Mouse (Mus musculus) heart, embryonic 16.5 days (tissue): ENCODE results near the gene Clvs2. TPM values are rescaled to one million over a fixed set of nuclear protein-coding genes. Genes with fewer than 3 reads are reported as not detected.

ENCODE experiments used
- ATAC-seq: fragments of 200-750 bp; cut with Nextera tagmentation; replicated peaks from 2 replicates; pipeline ENCODE4 v1.8.0; 2017; ENCODE audit warnings: moderate number of reproducible peaks; ENCODE audit not compliant: insufficient read depth, low FRiP score; ENCODE audit errors: extremely low read depth
- H3K27ac ChIP-seq: fragments of 300-500 bp; sonication (generic); 2 replicates; pipeline ENCODE4 v1.5.1; 2014; ENCODE audit warnings: mild to moderate bottlenecking, low read length, control low read depth, moderate library complexity
- H3K27me3 ChIP-seq: fragments of 300-500 bp; sonication (generic); 2 replicates; pipeline ENCODE4 v1.6.1; 2014; ENCODE audit warnings: low read length, mixed read lengths; ENCODE audit not compliant: control insufficient read depth, insufficient read depth
- H3K36me3 ChIP-seq: fragments of 300-500 bp; sonication (generic); 2 replicates; pipeline ENCODE4 v1.6.1; 2014; ENCODE audit not compliant: control insufficient read depth, insufficient read depth
- H3K4me1 ChIP-seq: fragments of 300-500 bp; sonication (generic); 2 replicates; pipeline ENCODE4 v1.6.1; 2014; ENCODE audit warnings: low read length, mixed read lengths; ENCODE audit not compliant: control insufficient read depth, insufficient read depth
- H3K4me2 ChIP-seq: fragments of 300-500 bp; sonication (generic); 2 replicates; pipeline ENCODE4 v1.6.1; 2014; ENCODE audit warnings: low read depth, mild to moderate bottlenecking, control low read depth, low read length
- H3K4me3 ChIP-seq: fragments of 300-500 bp; sonication (generic); 2 replicates; pipeline ENCODE4 v1.5.1; 2014; ENCODE audit warnings: mild to moderate bottlenecking, control low read depth, low read length
- H3K9ac ChIP-seq: fragments of 300-500 bp; sonication (generic); 2 replicates; pipeline ENCODE4 v1.6.1; 2014; ENCODE audit warnings: low read length, control low read depth
- H3K9me3 ChIP-seq: fragments of 300-500 bp; sonication (generic); replicated peaks from 2 replicates; pipeline ENCODE4 v1.6.1; 2016; ENCODE audit warnings: low read length; ENCODE audit not compliant: control insufficient read depth
- WGBS: fragments of 180-500 bp; shearing (Covaris S2); extraction: QIAGEN DNeasy Blood & Tissue Kit; methylation state at CpG from one replicate; pipeline ENCODE4 v1.1.7; 2014; 5-methylcytosine and 5-hydroxymethylcytosine counted together
- polyA plus RNA-seq: library from polyadenylated mRNA; unstranded; fragments of >200 nt; fragmentation: Nextera tagmentation; extraction: Ambion mirVana; gene quantifications from 2 replicates; pipeline ENCODE4 v1.2.1, GENCODE M21; 2015

The Clvs2 gene
- polyA plus RNA-seq: not detected in 2 replicates

DNA sequence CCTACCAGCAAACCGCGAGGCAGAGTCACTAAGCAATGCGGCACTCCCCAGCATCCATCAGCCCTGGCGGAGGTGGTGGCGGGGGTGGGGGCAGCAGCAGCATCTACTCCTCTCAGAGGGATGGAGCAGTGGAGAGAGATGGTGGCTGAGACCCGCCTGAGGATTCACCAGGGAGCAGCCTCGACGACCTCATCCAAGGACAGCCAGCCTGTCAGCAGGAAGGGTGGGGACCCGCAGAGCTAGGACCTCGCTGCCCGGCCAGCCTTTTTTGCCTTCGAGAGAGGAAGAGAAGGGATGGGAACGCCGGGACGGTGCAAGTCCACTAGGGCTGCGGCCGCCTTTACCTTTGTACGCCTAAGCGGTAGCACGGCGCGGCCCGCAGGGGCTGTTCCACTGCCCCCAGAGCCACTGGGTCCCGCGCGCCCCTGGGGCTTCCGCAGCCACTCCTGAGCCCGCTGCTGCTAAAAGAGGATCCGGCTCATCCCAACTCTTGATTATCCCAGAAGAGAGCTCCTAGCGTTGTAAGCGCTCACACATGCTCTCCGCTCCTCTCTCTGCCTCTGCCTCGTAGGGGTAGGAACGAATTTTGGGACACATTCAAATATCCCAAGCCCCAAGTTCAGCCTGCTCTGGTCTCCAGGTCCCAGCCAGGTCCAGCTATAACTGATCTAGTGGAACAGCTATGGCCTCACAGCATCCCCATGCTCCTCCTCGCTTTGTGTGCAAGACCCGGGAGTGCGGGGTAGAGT, at the start of gene Clvs2:
TSS of gene Clvs2 (minus strand) at position 639 of the 749 bp plus-strand sequence.
- 2% methylated on average over 37 of the region's 37 CpGs for WGBS
- Histone ChIP-seq H3K4me1 (peaks cover 5% of the 10 kb centered on the region), H3K4me3 (peak within 1 kb of the TSS; percentile 48), H3K9me3 (no peaks in the 10 kb centered on the region), H3K27ac (no peak within 1 kb of the TSS), H3K4me2 (peak within 1 kb of the TSS; percentile 72), H3K9ac (peak within 1 kb of the TSS; percentile 49), H3K36me3 (no peaks in the 10 kb centered on the region), H3K27me3 (no peaks in the 10 kb centered on the region; the same call in 1 of the 2 replicates)
- no peak for ATAC-seq

DNA sequence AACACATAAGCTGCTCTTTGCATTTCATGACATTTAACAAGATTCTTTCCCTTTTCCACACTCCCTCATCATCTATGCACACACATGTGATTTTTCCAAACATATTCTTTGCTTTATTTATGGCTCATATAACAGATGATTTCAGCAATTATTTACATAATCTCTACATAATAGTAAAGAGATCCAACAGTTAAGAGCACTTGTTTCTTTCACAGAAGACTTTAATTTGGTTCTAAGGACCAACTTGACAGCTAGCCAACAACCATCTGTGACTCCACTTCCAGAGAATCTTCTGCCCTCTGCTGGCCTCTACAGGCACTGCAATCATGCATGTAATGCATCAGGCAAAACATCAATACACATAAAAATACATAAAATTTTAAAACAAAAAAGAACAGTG, 28.6 kb upstream of the Clvs2 start:
- no peak for ATAC-seq
- H3K27ac ChIP-seq: no peak overlapping the region
- H3K4me3 ChIP-seq: no peak overlapping the region
- H3K9ac ChIP-seq: no peak overlapping the region
- no peaks in the 10 kb centered on the region for H3K4me1 ChIP-seq
- no peaks in the 10 kb centered on the region for H3K9me3 ChIP-seq
- no peaks in the 10 kb centered on the region for H3K36me3 ChIP-seq
- no peaks in the 10 kb centered on the region for H3K27me3 ChIP-seq
- no peak overlapping the region for H3K4me2 ChIP-seq

DNA sequence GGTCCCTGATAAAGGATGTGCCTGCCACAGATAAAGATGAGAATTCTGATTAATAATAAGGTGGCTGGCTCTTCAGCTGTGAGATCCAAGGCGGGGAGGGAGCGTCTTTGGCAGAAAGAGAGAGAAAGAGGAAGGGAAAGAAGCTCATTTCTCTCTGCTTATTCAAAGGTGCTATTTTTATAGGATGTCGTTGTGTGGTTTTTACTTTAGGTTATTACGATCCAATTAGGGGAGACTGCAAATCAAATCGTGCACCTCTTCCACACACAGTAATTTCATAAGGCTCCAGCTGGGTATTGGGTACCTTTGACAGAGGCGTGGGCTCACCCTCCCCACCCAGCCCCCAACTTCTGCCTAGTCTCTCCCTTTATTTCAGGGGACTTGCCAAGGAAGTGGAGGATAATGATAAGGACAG, 985 bp downstream of the Clvs2 start:
- H3K4me2 ChIP-seq: peak overlapping the region; percentile 72; the same call in 1 of the 2 replicates

DNA sequence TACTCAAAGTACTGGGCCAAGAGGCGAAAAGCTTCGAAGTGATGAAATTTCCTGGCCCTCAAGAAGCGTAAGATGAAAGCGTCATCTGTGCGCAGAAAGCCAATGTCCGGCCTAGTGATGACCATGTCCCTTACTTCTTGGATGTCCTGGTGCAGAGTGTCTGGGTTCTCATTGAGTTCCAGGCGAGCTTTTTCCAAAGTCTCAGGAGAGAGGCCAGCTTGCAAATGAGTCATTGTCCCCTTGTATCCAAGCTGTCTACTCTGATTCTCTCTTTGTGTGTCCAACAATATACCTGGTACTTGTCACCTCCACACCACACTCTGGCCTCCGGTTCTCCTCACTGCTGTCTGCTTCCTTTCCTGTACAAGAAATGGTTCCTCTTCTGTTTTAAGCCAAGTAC, 1.9 kb downstream of the Clvs2 start:
- H3K27ac ChIP-seq: no peak overlapping the region
- H3K9ac ChIP-seq: no peak overlapping the region
- H3K4me1 ChIP-seq: peaks cover 5% of the 10 kb centered on the region
- 84% methylated on average over 8 of the region's 8 CpGs for WGBS
- no peaks in the 10 kb centered on the region for H3K9me3 ChIP-seq
- no peak overlapping the region for H3K4me3 ChIP-seq
- no peak for ATAC-seq
- no peak overlapping the region for H3K4me2 ChIP-seq
- H3K36me3 ChIP-seq: no peaks in the 10 kb centered on the region
- H3K27me3 ChIP-seq: no peaks in the 10 kb centered on the region; the same call in 1 of the 2 replicates

More for the DNA sequence above, 985 bp downstream of the Clvs2 start:
- no peaks in the 10 kb centered on the region for H3K9me3 ChIP-seq
- H3K36me3 ChIP-seq: no peaks in the 10 kb centered on the region
- WGBS: 14% methylated on average over 6 of the region's 6 CpGs
- peaks cover 5% of the 10 kb centered on the region for H3K4me1 ChIP-seq
- H3K27ac ChIP-seq: no peak overlapping the region
- no peak overlapping the region for H3K9ac ChIP-seq
- no peak overlapping the region for H3K4me3 ChIP-seq
- no peaks in the 10 kb centered on the region; the same call in 1 of the 2 replicates for H3K27me3 ChIP-seq
- no peak for ATAC-seq

DNA sequence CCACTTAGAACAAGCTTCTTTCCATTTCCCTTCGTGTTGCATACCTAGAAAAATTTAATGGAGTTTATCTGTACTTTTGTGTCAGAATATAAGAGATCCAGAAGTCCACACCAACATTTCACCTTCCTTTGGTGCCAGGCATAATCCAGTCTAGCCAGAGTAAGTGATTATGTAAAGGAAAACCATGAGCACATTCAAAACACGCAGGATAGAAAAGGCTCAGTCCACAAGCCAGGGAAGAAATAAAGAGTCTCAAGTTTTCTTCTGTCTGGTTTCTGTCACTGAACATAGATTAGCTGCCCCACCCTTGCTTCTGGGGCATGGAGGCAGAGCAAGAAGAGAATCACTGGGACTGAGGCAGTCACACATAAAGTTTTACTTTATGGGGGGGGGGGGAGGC, 8.4 kb downstream of the Clvs2 start:
- H3K9ac ChIP-seq: no peak overlapping the region
- no peak overlapping the region for H3K27ac ChIP-seq
- no peak overlapping the region for H3K4me3 ChIP-seq
- no peak for ATAC-seq
- WGBS: 54% methylated on average over 2 of the region's 2 CpGs
- no peaks in the 10 kb centered on the region for H3K27me3 ChIP-seq
- no peak overlapping the region for H3K4me2 ChIP-seq
- H3K9me3 ChIP-seq: no peaks in the 10 kb centered on the region
- H3K4me1 ChIP-seq: no peaks in the 10 kb centered on the region
- no peaks in the 10 kb centered on the region for H3K36me3 ChIP-seq

- ATAC-seq: no peak
- Histone ChIP-seq H3K27ac (no peak overlapping the region), H3K4me3 (no peak overlapping the region), H3K9me3 (no peaks in the 10 kb centered on the region), H3K36me3 (no peaks in the 10 kb centered on the region), H3K4me1 (no peaks in the 10 kb centered on the region), H3K4me2 (no peak overlapping the region), H3K27me3 (no peaks in the 10 kb centered on the region), H3K9ac (no peak overlapping the region)
- WGBS: 97% methylated on average over 1 of the region's 1 CpGs
These were observed 11.4 kb downstream of the Clvs2 start for GRCm38 (mm10) chr10:33613197-33613596.

- H3K27me3 ChIP-seq: no peaks in the 10 kb centered on the region
- H3K27ac ChIP-seq: no peak overlapping the region
- no peak overlapping the region for H3K9ac ChIP-seq
- no peak overlapping the region for H3K4me2 ChIP-seq
- H3K4me3 ChIP-seq: no peak overlapping the region
- no peak for ATAC-seq
- H3K36me3 ChIP-seq: no peaks in the 10 kb centered on the region
- no peaks in the 10 kb centered on the region for H3K9me3 ChIP-seq
- no peaks in the 10 kb centered on the region for H3K4me1 ChIP-seq
- WGBS: 88% methylated on average over 16 of the region's 16 CpGs
These were observed 31.8 kb downstream of the Clvs2 start for GRCm38 (mm10) chr10:33592732-33593131.

DNA sequence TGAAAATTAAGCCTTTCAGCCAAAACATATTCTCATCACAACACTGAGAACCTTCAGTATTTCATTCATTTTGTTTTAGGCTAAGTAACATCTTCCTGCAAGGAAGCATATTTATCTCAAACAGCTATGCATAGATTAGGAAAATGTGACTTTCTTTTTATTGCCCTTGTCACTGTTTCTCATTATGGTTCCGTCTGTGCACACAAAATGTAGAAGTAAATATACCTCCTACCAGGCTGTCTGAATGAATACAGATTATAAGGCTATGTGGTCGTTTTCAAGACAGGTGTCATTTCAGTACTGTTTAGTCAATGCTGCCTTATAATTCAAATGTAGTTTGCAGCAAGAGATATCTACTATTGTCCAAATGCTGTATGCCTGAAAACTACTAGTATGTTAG, 35.8 kb downstream of the Clvs2 start:
- 52% methylated on average over 2 of the region's 2 CpGs for WGBS
- H3K4me1 ChIP-seq: no peaks in the 10 kb centered on the region
- no peak for ATAC-seq

DNA sequence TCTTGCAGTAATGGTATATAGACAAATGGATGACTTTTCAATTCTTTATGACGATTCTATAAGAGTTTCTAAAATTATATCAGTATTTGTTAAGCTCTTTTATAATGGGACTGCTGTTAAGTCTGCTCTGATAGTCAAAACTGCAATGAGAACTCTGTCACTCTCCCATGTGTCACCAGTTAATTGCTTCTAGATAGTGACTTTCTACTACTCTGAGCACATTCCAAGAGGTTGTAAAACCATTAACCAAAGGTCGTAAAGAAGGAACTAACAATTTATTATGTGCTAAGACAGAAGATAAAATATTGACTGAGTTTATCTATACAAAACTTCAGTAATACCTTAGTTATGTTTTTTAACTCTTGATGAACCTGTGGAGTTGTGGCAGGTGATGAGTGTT, 37.5 kb downstream of the Clvs2 start:
- no peaks in the 10 kb centered on the region for H3K4me1 ChIP-seq
- no peaks in the 10 kb centered on the region for H3K36me3 ChIP-seq
- 45% methylated on average over 2 of the region's 2 CpGs for WGBS

More for the DNA sequence above, 35.8 kb downstream of the Clvs2 start:
- Histone ChIP-seq H3K9me3 (no peaks in the 10 kb centered on the region), H3K27ac (no peak overlapping the region), H3K4me2 (no peak overlapping the region), H3K9ac (no peak overlapping the region), H3K36me3 (no peaks in the 10 kb centered on the region), H3K4me3 (no peak overlapping the region), H3K27me3 (no peaks in the 10 kb centered on the region)

More for the DNA sequence above, 37.5 kb downstream of the Clvs2 start:
- Histone ChIP-seq H3K9ac (no peak overlapping the region), H3K27ac (no peak overlapping the region), H3K4me3 (no peak overlapping the region), H3K27me3 (no peaks in the 10 kb centered on the region), H3K9me3 (no peaks in the 10 kb centered on the region), H3K4me2 (no peak overlapping the region)
- ATAC-seq: no peak
